Mouse (Mus musculus) granulocyte monocyte progenitor cell, adult 5-6 weeks (primary cell): ENCODE results near the gene Mxra8. TPM values are rescaled to one million over a fixed set of nuclear protein-coding genes. Genes with fewer than 3 reads are reported as not detected.

Source experiments
- ATAC-seq: replicated peaks from 2 replicates; pipeline ENCODE4 v1.8.0; 2016; ENCODE audit warnings: mild to moderate bottlenecking, moderate TSS enrichment, inconsistent platforms; ENCODE audit not compliant: poor library complexity, severe bottlenecking
- total RNA-seq, 2 experiments: library from RNA; stranded (forward) in 1 of 2; stranded (reverse) in 1 of 2; fragments of 200-712, 200-1000 nt in 1 of 2; fragments of >200 nt in 1 of 2; fragmentation: Nextera tagmentation in 1 of 2; gene quantifications; 2 replicates each; pipeline ENCODE4 v1.2.3; 2014 to 2017

Gene Mxra8
- total RNA-seq, 2 experiments from 2014 or later: 0.39 TPM; not detected in 1

- ATAC-seq: 0 out of 2 replicates have a peak, but pooled peaks have one; percentile 8
These were observed 6.2 kb upstream of the Mxra8 start for GRCm38 (mm10) chr4:155833234-155833633.

- peak; percentile 42 for ATAC-seq
These were observed 5.6 kb upstream of the Mxra8 start for GRCm38 (mm10) chr4:155833836-155834235.

- peak; percentile 36 for ATAC-seq
These were observed 2.0 kb upstream of the Mxra8 start for GRCm38 (mm10) chr4:155837404-155838010.

- ATAC-seq: no peak
These were observed 1.0 kb upstream of the Mxra8 start for GRCm38 (mm10) chr4:155838187-155839153.

- ATAC-seq: no peak
These were observed 859 bp downstream of the Mxra8 start for GRCm38 (mm10) chr4:155840076-155841002.

- ATAC-seq: peak; percentile 65
These were observed 1.5 kb downstream of the Mxra8 start for GRCm38 (mm10) chr4:155841003-155841454.

GRCm38 (mm10) chr4:155841651-155842270, 2.3 kb downstream of the Mxra8 start:
- 0 out of 2 replicates have a peak, but pooled peaks have one; percentile 1 for ATAC-seq

- no peak for ATAC-seq
These were observed 3.8 kb downstream of the Mxra8 start for GRCm38 (mm10) chr4:155843231-155843630.

- ATAC-seq: peak; percentile 75
These were observed 7.5 kb downstream of the Mxra8 start, which contains the start of gene Dvl1 for GRCm38 (mm10) chr4:155846871-155847578. TSS of gene Dvl1 (plus strand) at chr4:155847402.

- peak; percentile 23 for ATAC-seq
These were observed 8.3 kb downstream of the Mxra8 start for GRCm38 (mm10) chr4:155847591-155848352.

- ATAC-seq: no peak; the same call in 1 of the 2 replicates
These were observed 9.1 kb downstream of the Mxra8 start for GRCm38 (mm10) chr4:155848434-155849095.

GRCm38 (mm10) chr4:155849391-155849790, 9.9 kb downstream of the Mxra8 start:
- no peak for ATAC-seq

GRCm38 (mm10) chr4:155849792-155850451, 10.4 kb downstream of the Mxra8 start:
- ATAC-seq: no peak

GRCm38 (mm10) chr4:155851368-155851767, 11.9 kb downstream of the Mxra8 start:
- no peak for ATAC-seq

- ATAC-seq: no peak
These were observed 12.5 kb downstream of the Mxra8 start for GRCm38 (mm10) chr4:155851951-155852411.

GRCm38 (mm10) chr4:155853421-155853820, 13.9 kb downstream of the Mxra8 start:
- no peak for ATAC-seq

GRCm38 (mm10) chr4:155854991-155855390, 15.5 kb downstream of the Mxra8 start:
- no peak for ATAC-seq
